Mouse (Mus musculus) brown adipose tissue, adult 24 weeks (tissue): ENCODE results near the gene Ranbp3. TPM values are rescaled to one million over a fixed set of nuclear protein-coding genes. Genes with fewer than 3 reads are reported as not detected.

ENCODE experiments used
- H3K27ac ChIP-seq: fragments of 200-500 bp; replicated peaks from 2 replicates; pipeline ENCODE4 v1.5.1; 2012; ENCODE audit warnings: low read depth, mild to moderate bottlenecking, low read length
- H3K4me1 ChIP-seq: fragments of 200-500 bp; 2 replicates; pipeline ENCODE4 v1.6.1; 2012; ENCODE audit warnings: low read length, mixed read lengths; ENCODE audit not compliant: control insufficient read depth, insufficient read depth, insufficient read length
- H3K4me3 ChIP-seq: fragments of 200-500 bp; 2 replicates; pipeline ENCODE4 v1.5.1; 2012; ENCODE audit warnings: low read depth, mild to moderate bottlenecking, low read length, moderate library complexity; ENCODE audit not compliant: insufficient read depth
- polyA plus RNA-seq: library from polyadenylated mRNA; stranded (reverse); fragments of >200 nt; gene quantifications from 2 replicates; pipeline ENCODE4 v1.2.4, GENCODE M21; 2012; ENCODE audit not compliant: missing spikeins, insufficient read depth, insufficient read length

The Ranbp3 gene
- polyA plus RNA-seq, 1 experiment, result 16.4 TPM

- no peaks in the 10 kb centered on the region for H3K4me1 ChIP-seq
- no peak overlapping the region for H3K4me3 ChIP-seq
- no peak overlapping the region for H3K27ac ChIP-seq
These were observed 20.8 kb downstream of the Ranbp3 start for GRCm38 (mm10) chr17:56693851-56694310.

GRCm38 (mm10) chr17:56700451-56700850 lies 27.4 kb downstream of the Ranbp3 start:
- Histone ChIP-seq H3K4me3 (no peak overlapping the region), H3K4me1 (no peaks in the 10 kb centered on the region), H3K27ac (no peak overlapping the region)

- H3K4me1 ChIP-seq, result no peaks in the 10 kb centered on the region
- H3K4me3 ChIP-seq, result no peak overlapping the region
- H3K27ac ChIP-seq, result no peak overlapping the region
These were observed 29.9 kb downstream of the Ranbp3 start for GRCm38 (mm10) chr17:56703038-56703437.

GRCm38 (mm10) chr17:56706515-56706914 lies 33.4 kb downstream of the Ranbp3 start:
- Histone ChIP-seq H3K4me3 (no peak overlapping the region), H3K27ac (no peak overlapping the region), H3K4me1 (no peaks in the 10 kb centered on the region)

- Histone ChIP-seq H3K4me1 (no peaks in the 10 kb centered on the region), H3K27ac (no peak overlapping the region), H3K4me3 (no peak overlapping the region)
These were observed 35.6 kb downstream of the Ranbp3 start for GRCm38 (mm10) chr17:56708692-56709091.

GRCm38 (mm10) chr17:56709708-56710107 lies 36.6 kb downstream of the Ranbp3 start:
- H3K4me3 ChIP-seq, result no peak overlapping the region
- no peak overlapping the region for H3K27ac ChIP-seq
- no peaks in the 10 kb centered on the region for H3K4me1 ChIP-seq

GRCm38 (mm10) chr17:56715360-56715759 lies 42.3 kb downstream of the Ranbp3 start:
- Histone ChIP-seq H3K27ac (no peak overlapping the region), H3K4me1 (peaks cover 6% of the 10 kb centered on the region; the same call in 1 of the 2 replicates), H3K4me3 (0 out of 2 replicates have a peak overlapping the region, but pooled peaks have one; percentile 72)

- Histone ChIP-seq H3K27ac (no peak overlapping the region), H3K4me1 (peaks cover 6% of the 10 kb centered on the region; the same call in 1 of the 2 replicates), H3K4me3 (peak overlapping the region; percentile 72)
These were observed 43.0 kb downstream of the Ranbp3 start for GRCm38 (mm10) chr17:56715914-56716654.

GRCm38 (mm10) chr17:56716655-56717362 lies 43.7 kb downstream of the Ranbp3 start:
- Histone ChIP-seq H3K4me1 (peaks cover 6% of the 10 kb centered on the region; the same call in 1 of the 2 replicates), H3K4me3 (peak overlapping the region; percentile 80), H3K27ac (peak overlapping the region; percentile 21)

- Histone ChIP-seq H3K4me3 (peak within 1 kb of the TSS; percentile 80), H3K27ac (peak within 1 kb of the TSS; percentile 90), H3K4me1 (peaks cover 6% of the 10 kb centered on the region; the same call in 1 of the 2 replicates)
These were observed 44.4 kb downstream of the Ranbp3 start, which contains the start of the genes Ndufa11 and Vmac for GRCm38 (mm10) chr17:56717363-56718058. Gene Ndufa11 (plus strand): TSS chr17:56717767. Gene Vmac (minus strand): TSS chr17:56718022.

GRCm38 (mm10) chr17:56722441-56722840 lies 49.3 kb downstream of the Ranbp3 start:
- H3K4me1 ChIP-seq, result peaks cover 6% of the 10 kb centered on the region; the same call in 1 of the 2 replicates
- no peak overlapping the region for H3K27ac ChIP-seq
- H3K4me3 ChIP-seq, result no peak overlapping the region

GRCm38 (mm10) chr17:56723419-56724161 lies 50.5 kb downstream of the Ranbp3 start:
- no peak overlapping the region for H3K4me3 ChIP-seq
- peaks cover 6% of the 10 kb centered on the region; the same call in 1 of the 2 replicates for H3K4me1 ChIP-seq
- no peak overlapping the region for H3K27ac ChIP-seq

- Histone ChIP-seq H3K27ac (no peak overlapping the region), H3K4me3 (no peak overlapping the region), H3K4me1 (no peaks in the 10 kb centered on the region)
These were observed 54.0 kb downstream of the Ranbp3 start for GRCm38 (mm10) chr17:56727029-56727649.

- no peaks in the 10 kb centered on the region for H3K4me1 ChIP-seq
- H3K27ac ChIP-seq, result no peak overlapping the region
- no peak overlapping the region for H3K4me3 ChIP-seq
These were observed 54.6 kb downstream of the Ranbp3 start for GRCm38 (mm10) chr17:56727659-56728058.
